In genomic region chr15:92597011-92597780, GRCm38 (mm10) we compare ENCODE assay signal across 8 mouse cellular contexts.
DNase-seq lines count a peak whose midpoint lies in the region; ATAC-seq lines count a peak whose summit lies in the region.

No protein-coding gene starts in this region.

- peaks cover 9% of the 10 kb centered on the region; the same call in 1 of the 2 replicates for H3K27me3 ChIP-seq in liver, embryonic 11.5 days (replicated peaks; ENCODE audit: control insufficient read depth, insufficient read depth, low read length)
- H3K27me3 ChIP-seq in embryonic facial prominence, embryonic 12.5 days, result peaks cover 2% of the 10 kb centered on the region; the same call in 1 of the 2 replicates
- H3K27me3 ChIP-seq in hindbrain, embryonic 12.5 days, result no peaks in the 10 kb centered on the region
- H3K27me3 ChIP-seq in limb, embryonic 15.5 days, result no peaks in the 10 kb centered on the region
- H3K27me3 ChIP-seq in stomach, embryonic 15.5 days (replicated peaks), result no peaks in the 10 kb centered on the region

- ATAC-seq in liver, embryonic 11.5 days (replicated peaks; ENCODE audit: low FRiP score), result no peak
- ATAC-seq in embryonic facial prominence, embryonic 12.5 days (ENCODE audit: insufficient number of reproducible peaks, insufficient read depth, low FRiP score, low TSS enrichment), result no peak
- ATAC-seq in hindbrain, embryonic 12.5 days (ENCODE audit: low FRiP score), result peak; percentile 89
- no peak for ATAC-seq in limb, embryonic 15.5 days (ENCODE audit: insufficient number of reproducible peaks, low FRiP score, low TSS enrichment, low read depth)
- no peak for ATAC-seq in stomach, embryonic 15.5 days (ENCODE audit: insufficient read depth, low FRiP score, low read depth)

- H3K4me2 ChIP-seq in liver, embryonic 11.5 days, result peak overlapping the region; percentile 50
- H3K4me2 ChIP-seq in embryonic facial prominence, embryonic 12.5 days (replicated peaks), result peak overlapping the region; percentile 56
- H3K4me2 ChIP-seq in hindbrain, embryonic 12.5 days (replicated peaks), result peak overlapping the region; percentile 69
- peak overlapping the region; percentile 57 for H3K4me2 ChIP-seq in limb, embryonic 15.5 days
- peak overlapping the region; percentile 58 for H3K4me2 ChIP-seq in stomach, embryonic 15.5 days

- H3K27ac ChIP-seq in liver, embryonic 11.5 days (ENCODE audit: low read depth, low read length), result no peak overlapping the region
- H3K27ac ChIP-seq in embryonic facial prominence, embryonic 12.5 days, result no peak overlapping the region
- H3K27ac ChIP-seq in hindbrain, embryonic 12.5 days, result peak overlapping the region; percentile 87
- H3K27ac ChIP-seq in limb, embryonic 15.5 days, result no peak overlapping the region
- H3K27ac ChIP-seq in stomach, embryonic 15.5 days, result no peak overlapping the region

- no peak for DNase-seq in liver, embryonic 11.5 days (ENCODE audit: low spot score)
- DNase-seq in liver, result no peak
- no peak for DNase-seq in gastrocnemius, postnatal 4 days (ENCODE audit: low spot score in 2 of 2)
- DNase-seq in spleen, postnatal 14 days (ENCODE audit: low spot score in 2 of 2), result no peak

- H3K9ac ChIP-seq in liver, embryonic 11.5 days (ENCODE audit: low read depth, low read length), result no peak overlapping the region
- H3K9ac ChIP-seq in embryonic facial prominence, embryonic 12.5 days, result peak overlapping the region; percentile 21; the same call in 1 of the 2 replicates
- peak overlapping the region; percentile 60 for H3K9ac ChIP-seq in hindbrain, embryonic 12.5 days
- H3K9ac ChIP-seq in limb, embryonic 15.5 days, result no peak overlapping the region
- no peak overlapping the region for H3K9ac ChIP-seq in stomach, embryonic 15.5 days

- no peaks in the 10 kb centered on the region for H3K9me3 ChIP-seq in liver, embryonic 11.5 days (ENCODE audit: control insufficient read depth, low read length)
- H3K9me3 ChIP-seq in embryonic facial prominence, embryonic 12.5 days, result no peaks in the 10 kb centered on the region
- no peaks in the 10 kb centered on the region for H3K9me3 ChIP-seq in hindbrain, embryonic 12.5 days (replicated peaks)
- H3K9me3 ChIP-seq in limb, embryonic 15.5 days, result no peaks in the 10 kb centered on the region
- H3K9me3 ChIP-seq in stomach, embryonic 15.5 days, result no peaks in the 10 kb centered on the region

- no peaks in the 10 kb centered on the region for H3K36me3 ChIP-seq in liver, embryonic 11.5 days (ENCODE audit: control insufficient read depth, insufficient read depth, low read length)
- H3K36me3 ChIP-seq in embryonic facial prominence, embryonic 12.5 days, result no peaks in the 10 kb centered on the region
- H3K36me3 ChIP-seq in hindbrain, embryonic 12.5 days, result no peaks in the 10 kb centered on the region
- H3K36me3 ChIP-seq in limb, embryonic 15.5 days, result no peaks in the 10 kb centered on the region
- H3K36me3 ChIP-seq in stomach, embryonic 15.5 days, result no peaks in the 10 kb centered on the region

- whole genome bisulfite sequencing in liver, embryonic 11.5 days, result 3% methylated on average over 20 of the region's 20 CpGs
- 1% methylated on average over 20 of the region's 20 CpGs for WGBS in embryonic facial prominence, embryonic 12.5 days
- 1% methylated on average over 20 of the region's 20 CpGs for WGBS in hindbrain, embryonic 12.5 days
- 2% methylated on average over 20 of the region's 20 CpGs for WGBS in limb, embryonic 15.5 days
- 3% methylated on average over 20 of the region's 20 CpGs for WGBS in stomach, embryonic 15.5 days

- no peaks in the 10 kb centered on the region for H3K4me1 ChIP-seq in liver, embryonic 11.5 days (replicated peaks; ENCODE audit: control insufficient read depth, insufficient read depth, low read length)
- H3K4me1 ChIP-seq in embryonic facial prominence, embryonic 12.5 days, result 0 out of 2 replicates have a peak, but pooled peaks cover 7% of the 10 kb centered on the region
- peaks cover 14% of the 10 kb centered on the region for H3K4me1 ChIP-seq in hindbrain, embryonic 12.5 days
- peaks cover 9% of the 10 kb centered on the region for H3K4me1 ChIP-seq in limb, embryonic 15.5 days
- H3K4me1 ChIP-seq in stomach, embryonic 15.5 days, result peaks cover 4% of the 10 kb centered on the region; the same call in 1 of the 2 replicates

- H3K4me3 ChIP-seq in liver, embryonic 11.5 days (ENCODE audit: low read depth, low read length), result peak overlapping the region; percentile 27; the same call in 1 of the 2 replicates
- H3K4me3 ChIP-seq in embryonic facial prominence, embryonic 12.5 days, result peak overlapping the region; percentile 35
- H3K4me3 ChIP-seq in hindbrain, embryonic 12.5 days, result peak overlapping the region; percentile 38
- H3K4me3 ChIP-seq in limb, embryonic 15.5 days, result peak overlapping the region; percentile 29
- peak overlapping the region; percentile 32 for H3K4me3 ChIP-seq in stomach, embryonic 15.5 days (replicated peaks)

Comparison
In these comparisons a context has a peak if more than half of its experiments do, and no peak if none do; other contexts are left out.
1. H3K9ac ChIP-seq: peak in embryonic facial prominence, embryonic 12.5 days (single experiment) and hindbrain, embryonic 12.5 days (single experiment); none in liver, embryonic 11.5 days (single experiment), limb, embryonic 15.5 days (single experiment) and stomach, embryonic 15.5 days (single experiment).
2. Peak in every context shown above with its lines, with median percentiles within 50 percentile points of each other: H3K4me2 ChIP-seq and H3K4me3 ChIP-seq.